Mouse (Mus musculus): ENCODE results near the gene Wdr5. TPM values are rescaled to one million over a fixed set of nuclear protein-coding genes. Genes with fewer than 3 reads are reported as not detected.
"Not testable (repeated sequence)": the region's sequence is repeated elsewhere in the genome, so short reads cannot be mapped to it uniquely, and the experiment has no call there.

Wdr5 gene
- total RNA-seq, 2 experiments from 2014 or later, result 46.1 to 50.4 TPM

DNA sequence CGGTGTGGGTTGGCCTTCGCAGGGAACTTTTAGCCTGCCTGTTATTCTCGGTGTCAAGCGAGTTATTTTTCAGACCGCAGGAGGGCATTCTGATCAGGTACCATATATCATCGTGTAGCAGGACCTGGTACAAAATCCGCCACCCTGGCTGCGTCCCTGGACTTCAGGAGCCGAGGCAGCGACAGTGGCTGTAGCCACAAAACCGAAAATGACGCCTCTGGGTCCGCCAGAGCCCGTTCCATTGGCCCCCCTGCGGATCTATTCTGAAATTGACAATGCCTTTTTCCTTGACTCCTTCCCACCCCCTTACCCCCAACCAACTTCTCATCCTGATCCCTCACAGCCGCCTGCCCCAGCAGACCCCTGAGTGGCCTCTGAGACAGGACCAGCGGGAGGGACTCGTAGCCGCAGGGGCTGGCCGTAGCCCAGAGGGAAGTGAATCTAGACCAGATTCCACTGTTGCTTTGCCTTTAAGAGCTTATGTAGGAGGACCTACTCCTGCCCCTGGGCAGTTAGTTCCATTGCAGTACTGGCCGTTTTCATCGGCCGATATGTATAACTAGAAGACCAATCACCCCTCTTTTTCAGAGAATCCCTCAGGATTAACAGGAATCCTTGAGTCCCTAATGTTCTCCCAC is 18.4 kb upstream of the Wdr5 start:
- no peak for DNase-seq (ENCODE audit: low spot score in 2 of 2)

DNA sequence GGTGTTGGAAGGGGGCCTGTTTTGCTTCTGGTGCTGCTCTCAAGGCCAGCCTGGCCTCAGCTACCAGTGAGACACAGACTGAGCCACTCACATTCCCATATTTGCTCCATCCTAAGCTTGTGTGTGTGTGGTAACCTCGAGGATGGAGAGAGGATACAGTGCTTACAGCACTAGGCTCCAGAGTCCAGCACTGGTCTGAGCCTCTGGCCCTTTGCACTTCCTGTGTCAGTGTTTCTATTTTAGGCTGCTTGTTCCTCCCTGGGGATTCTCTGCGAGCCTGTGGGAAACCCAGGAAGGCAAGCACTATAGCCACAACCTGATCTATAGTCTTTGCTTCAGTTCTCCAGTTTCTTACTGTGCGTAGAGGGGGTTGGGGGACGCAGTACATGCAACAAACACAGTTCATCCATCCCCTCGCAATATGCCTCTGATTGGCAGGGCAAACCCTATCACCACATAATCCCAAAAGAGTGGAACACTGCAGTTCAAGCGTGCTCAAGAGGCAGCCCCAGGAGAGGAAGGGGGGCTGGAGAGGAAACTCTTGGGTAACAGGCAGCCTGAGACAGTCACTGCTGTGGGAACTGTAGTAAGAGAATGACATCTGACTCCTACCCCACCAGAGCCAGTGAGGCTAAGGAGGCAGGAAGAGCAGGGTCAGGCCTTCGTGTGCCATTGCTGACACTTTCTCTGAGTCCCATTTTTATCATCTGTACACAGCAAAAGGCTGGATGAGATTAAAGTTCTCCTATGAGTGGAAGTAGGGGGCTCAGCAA is 10.7 kb upstream of the Wdr5 start:
- no peak for DNase-seq (ENCODE audit: low spot score in 2 of 2)

DNA sequence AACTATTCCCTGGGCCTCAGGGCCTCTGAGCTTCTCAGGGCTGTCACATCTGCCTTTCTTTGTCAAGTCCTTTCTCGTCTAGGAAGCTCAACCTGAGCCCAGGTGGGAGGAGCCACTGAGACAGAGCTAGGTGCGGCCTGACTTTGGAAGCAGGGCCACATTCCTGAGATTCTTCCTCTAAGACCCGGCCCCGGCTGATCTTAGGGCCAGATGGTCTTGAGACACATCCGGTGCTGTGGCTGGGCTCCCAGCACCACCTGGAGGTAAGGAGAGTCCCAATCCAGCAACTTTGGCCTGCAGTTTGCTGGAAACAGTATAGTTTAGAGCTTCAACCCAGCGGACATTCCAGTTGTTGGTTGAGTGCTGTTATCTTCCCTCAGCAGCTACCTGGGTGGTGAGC is 9.4 kb upstream of the Wdr5 start:
- no peak for DNase-seq (ENCODE audit: low spot score in 2 of 2)

- DNase-seq (ENCODE audit: low spot score in 2 of 2), result not testable (repeated sequence)
Measured at GRCm38 (mm10) chr2:27506658-27507057, 8.3 kb upstream of the Wdr5 start.

DNA sequence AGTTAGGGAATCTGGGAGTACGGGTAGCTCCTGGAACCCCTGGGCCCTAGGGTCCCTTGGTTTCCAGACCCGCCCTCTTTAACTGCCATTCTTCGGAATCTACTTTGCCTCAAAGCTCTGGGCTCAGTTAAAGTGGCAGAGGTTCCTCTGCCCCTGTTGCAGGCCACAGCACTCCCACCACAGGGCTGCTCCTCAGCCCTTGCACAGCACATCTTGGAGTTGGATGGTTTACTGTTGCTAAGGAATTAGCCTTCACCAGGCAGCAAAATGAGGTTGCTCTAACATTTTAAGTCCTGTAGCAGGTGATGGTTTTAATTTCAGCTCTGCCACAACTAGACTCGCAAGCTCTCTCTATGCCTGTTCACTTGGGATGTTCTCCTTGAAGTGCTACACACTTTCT is 7.4 kb upstream of the Wdr5 start, which contains the start of gene Brd3:
TSS of gene Brd3 (minus strand) at position 101 of the 400 bp plus-strand sequence.
- DNase-seq (ENCODE audit: low spot score in 2 of 2), result no peak

DNA sequence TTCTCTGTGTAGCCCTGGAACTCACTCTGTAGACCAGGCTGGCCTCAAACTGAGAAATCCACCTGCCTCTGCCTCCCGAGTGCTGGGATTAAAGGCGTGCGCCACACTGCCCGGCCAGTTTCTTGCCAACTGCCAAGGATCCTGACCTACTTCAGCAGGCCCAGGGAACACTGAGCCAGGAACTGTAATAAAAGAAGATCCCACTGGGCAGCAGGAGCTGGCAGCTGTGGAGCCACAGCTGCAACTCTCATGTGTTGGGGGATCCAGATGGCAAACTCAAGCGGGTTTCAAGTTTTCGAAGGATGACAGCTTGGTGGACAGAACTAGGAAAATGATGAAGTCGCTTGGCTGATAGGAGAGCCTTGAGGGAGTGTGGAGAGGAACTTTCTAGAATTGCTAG is 4.3 kb upstream of the Wdr5 start:
- no peak for DNase-seq (ENCODE audit: low spot score in 2 of 2)

DNA sequence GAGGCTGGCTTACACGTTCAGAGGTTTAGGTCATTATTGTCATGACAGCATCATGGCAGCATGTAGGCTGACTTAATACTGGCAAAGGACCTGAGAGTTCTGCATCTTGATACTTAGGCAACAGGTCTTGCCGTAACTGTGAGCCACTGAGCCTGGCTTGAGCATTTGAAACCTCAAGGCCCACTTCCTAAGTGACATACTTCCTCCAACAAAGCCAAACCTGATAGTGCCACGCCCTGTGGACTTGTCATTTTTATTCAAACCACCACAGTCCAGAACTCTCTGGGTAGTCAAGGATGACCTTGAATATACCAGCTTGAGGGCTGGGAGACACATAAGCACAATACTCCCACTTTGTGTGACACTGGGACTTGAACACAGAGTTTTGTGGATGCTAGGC is 2.0 kb upstream of the Wdr5 start:
- no peak for DNase-seq (ENCODE audit: low spot score in 2 of 2)

- no peak for DNase-seq (ENCODE audit: low spot score in 2 of 2)
Measured at GRCm38 (mm10) chr2:27513861-27514260, 1.1 kb upstream of the Wdr5 start.

DNA sequence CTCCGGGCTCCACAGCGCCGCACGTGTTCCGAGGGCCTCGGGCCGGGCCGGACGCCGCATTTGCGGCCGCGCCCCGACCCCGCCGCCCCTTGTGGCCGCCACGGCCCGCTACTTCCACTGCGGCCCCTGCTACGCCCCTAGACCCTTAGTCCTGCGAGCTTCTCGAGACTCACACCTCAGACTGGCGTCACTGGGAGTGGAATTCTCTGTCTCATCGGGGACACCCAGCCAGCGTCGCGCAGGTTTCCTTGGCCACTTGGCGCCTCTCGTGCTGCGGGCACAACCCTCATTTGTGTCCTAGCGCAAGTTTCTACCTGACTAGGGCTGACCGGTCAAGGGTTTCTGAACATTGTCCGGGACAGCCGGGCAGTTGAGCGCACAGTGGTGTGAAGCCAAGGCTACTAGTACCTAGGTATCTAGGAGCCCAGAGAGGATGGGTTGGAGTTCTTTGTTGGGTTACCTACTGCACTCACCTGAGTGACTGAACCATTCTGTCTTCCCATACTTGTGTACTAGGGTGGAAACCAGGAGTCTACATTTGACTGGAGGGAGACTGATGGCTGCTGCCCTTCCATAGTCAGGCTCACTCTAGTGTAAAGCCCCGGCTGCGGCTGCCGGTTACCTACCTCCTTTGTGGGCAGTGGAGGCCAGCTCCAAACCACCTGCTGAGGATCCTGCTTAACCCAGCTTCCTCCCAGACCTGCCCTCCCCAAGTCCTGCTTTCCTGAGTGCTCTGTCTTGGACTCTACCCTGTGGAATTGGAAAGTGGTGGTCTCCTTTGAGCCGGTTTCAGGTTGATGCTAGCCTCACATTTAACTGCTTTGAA is 597 bp downstream of the Wdr5 start:
- peak in 1 of 2 experiments; percentile 14 for DNase-seq (ENCODE audit: low spot score in 2 of 2)

- no peak for DNase-seq (ENCODE audit: low spot score in 2 of 2)
Measured at GRCm38 (mm10) chr2:27516289-27516688, 1.3 kb downstream of the Wdr5 start.

DNA sequence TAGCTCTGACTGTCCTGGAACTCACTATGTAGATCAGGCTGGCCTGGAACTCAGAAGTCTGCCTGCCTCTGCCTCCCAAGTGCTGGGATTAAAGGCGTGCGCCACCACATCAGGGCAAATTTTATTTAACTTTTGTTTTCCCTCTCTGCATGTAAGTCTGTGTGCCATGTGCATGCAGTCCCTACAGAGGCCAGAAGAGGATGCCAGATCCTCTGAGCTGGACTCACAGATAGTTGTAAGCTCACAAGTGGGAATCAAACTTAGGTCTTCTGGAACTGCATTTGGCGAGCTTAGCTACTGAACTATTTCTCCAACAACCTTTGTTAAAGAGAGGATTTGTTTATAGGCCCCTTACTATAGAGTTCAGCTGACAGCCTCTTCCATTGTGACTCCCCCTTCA is 3.3 kb downstream of the Wdr5 start:
- DNase-seq (ENCODE audit: low spot score in 2 of 2), result no peak

DNA sequence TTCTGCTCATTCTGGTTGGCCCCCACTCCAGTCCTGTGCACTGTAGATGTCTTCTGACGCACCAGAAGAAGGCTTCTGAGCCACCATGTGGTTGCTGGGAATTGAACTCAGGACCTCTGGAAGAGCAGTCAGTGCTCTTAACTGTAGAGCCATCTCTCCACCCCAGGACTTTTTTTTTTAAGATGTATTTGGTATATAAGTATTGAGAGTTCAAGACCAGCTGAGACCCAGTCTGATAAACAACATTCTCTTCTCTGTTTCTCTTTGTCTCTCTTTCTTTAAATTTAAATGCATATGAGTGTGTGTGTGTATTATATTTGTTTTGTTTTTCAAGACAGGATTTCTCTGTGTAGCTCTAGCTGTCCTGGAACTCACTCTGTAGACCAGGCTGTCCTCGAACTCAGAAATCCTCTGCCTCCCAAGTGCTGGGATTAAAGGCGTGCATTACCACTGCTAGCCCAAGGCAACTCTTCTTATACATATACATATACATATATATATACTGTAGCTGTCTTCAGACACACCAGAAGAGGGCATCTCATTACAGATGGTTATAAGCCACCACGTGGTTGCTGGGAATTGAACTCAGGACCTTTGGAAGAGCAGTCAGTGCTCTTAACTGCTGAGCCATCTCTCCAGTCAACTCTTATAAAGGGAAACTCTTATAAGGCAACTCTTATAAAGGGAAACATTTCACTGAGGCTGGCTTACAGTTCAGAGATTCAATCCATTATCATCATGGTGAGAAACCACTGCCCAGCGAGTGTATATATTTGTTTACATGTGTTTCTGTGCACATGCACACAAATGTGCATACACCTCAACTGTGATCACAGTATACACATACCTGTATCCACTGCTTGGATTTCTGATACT is 23.7 kb downstream of the Wdr5 start:
- not testable (repeated sequence) for DNase-seq (ENCODE audit: low spot score in 2 of 2)

DNA sequence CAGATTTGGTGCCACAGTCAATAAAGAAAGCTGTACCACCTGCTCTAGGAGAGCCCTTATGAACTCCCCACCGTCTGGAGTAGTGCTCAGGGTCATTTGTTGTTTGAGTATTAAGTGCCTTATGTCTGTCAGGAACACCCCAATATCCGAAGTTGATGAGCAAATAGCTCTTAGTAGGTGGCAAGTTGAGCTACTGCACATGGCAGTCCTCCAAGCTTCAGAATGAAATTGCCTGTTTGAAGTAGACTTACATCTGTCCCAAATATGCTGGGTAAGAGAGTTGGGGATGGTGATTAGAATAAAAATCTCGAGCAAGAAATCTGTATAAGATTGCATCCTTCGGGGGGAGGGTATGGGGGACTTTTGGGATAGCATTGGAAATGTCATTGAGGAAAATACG is 24.4 kb downstream of the Wdr5 start:
- DNase-seq (ENCODE audit: low spot score in 2 of 2), result no peak

DNA sequence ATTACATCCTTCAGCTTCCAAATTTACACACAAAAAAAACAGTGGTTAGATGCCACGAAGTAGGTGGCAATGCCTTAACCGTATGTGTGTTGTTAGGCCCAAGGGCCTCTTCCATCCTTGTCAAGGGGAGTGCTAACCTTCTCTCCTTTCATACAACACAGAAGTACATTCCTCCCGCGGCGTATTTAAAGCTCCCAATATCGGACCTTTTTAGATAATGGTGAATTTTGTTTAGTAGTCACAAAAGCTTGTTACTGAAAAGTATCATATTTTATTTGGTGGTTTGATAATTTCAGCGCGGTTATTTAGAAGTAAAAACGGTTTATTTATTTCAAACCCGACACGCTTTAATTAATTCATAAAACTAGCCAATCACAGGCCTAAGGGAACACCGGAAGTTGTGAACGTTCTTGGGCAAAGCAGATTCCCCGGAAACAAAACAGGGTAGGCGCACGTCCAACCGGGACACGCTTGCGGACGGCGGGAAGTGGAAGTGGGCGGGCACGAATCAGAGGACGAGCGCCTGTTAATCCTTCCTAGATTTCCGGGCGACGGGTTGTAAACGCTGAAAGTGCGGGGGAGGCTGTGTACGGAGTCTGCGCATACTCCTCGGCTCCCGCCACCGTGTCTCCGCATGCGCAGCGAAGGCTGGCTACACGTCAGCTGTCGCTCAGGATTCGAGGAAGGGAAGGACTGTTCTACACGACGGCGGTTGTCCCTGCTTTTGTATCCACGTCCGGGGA is 25.0 kb downstream of the Wdr5 start:
- peak; percentile 79 to 93 for DNase-seq (ENCODE audit: low spot score in 2 of 2)

DNA sequence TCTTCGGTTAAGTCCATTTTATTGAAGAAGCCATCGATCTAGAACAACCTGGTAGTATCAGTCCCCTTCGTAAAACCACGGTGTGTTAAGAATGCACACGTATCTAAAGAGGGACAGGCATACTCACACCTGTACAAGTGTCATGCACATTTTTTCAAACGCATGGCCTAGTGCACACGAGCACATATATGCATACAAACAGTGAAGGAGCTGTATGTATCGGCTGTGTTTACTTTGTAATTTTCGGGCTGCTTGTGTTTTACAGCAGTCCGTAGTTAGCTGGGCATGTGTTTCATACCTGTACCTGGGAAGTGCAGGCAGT is 25.5 kb downstream of the Wdr5 start:
- no peak for DNase-seq (ENCODE audit: low spot score in 2 of 2)

GRCm38 (mm10) chr2:27541225-27541624 is 26.3 kb downstream of the Wdr5 start:
- no peak for DNase-seq (ENCODE audit: low spot score in 2 of 2)

DNA sequence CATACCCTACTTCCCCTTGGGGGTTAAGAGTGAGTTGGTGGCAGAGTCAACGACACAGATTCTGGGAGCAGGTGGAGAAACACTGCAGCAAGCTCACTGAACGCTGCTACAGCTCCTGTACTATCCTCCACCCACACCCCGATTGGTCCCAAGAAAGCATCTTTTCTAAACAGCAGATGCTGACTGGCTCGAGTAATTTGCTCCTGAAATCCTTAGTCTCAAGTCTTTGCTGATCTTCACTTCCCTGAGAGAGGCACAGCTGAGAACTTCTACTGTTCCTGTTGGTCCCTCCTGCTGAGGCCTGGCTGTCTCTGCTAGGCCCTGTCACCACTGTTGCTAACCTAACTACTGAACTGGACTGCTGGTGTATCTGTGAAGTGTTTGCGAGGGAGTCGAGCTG is 29.7 kb downstream of the Wdr5 start:
- DNase-seq (ENCODE audit: low spot score in 2 of 2), result no peak

DNA sequence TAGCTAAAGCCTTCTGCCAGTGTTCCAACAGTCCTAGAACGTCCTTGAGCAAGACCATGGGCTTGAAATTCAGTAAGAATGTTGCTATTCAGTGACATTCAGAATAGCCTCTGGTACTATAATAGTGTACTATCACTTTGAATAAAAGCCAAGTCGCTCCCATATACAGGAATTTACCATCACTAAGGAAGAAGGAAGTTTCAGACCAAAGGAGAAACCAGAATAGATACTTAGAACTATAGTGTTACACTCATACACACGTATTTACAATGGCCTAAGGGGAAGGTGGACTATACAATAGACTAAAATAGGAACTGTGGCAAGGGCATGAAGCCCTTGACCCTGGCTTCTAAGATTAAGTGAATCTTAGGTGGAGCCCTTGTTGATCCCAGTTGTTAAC is 30.6 kb downstream of the Wdr5 start:
- DNase-seq (ENCODE audit: low spot score in 2 of 2), result not testable (repeated sequence)

DNA sequence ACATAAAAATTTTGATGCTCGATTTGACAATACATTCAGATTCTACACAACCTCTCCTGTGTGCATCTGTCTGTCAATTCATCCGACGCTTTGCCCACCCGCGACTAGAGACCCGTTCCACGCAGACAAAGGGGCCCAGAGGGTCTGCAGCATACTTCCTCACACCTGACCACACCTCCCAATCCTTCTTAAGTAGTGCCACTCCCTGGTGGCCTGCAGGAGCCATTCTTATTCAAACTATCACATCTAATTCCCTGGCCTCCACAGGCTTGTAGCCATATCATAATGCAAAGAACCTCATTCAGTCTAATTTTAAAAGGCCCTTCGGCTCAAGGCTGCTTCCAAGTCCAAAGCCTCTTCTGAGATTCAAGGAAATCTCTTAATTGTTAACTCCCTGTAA is 31.1 kb downstream of the Wdr5 start:
- not testable (repeated sequence) for DNase-seq (ENCODE audit: low spot score in 2 of 2)

DNA sequence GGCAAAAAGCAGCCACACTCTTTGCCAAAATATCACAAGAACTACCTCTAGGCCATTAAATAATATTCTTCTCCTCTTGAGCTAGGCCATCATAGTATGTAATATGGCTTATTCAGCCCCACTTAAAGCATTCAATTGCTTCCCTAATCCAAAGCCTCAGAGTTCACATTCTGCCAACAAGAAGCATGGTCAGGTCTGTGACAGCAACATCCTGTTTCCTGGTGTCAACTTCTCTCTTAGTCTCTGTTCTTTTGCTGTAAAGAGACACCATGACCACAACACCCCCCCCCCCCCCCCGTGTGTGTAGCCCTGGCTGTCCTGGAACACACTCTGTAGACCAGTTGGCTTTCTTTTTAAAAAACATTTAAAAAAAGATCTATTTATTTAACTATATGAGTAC is 32.4 kb downstream of the Wdr5 start:
- no peak for DNase-seq (ENCODE audit: low spot score in 2 of 2)

Measured in adrenal gland, postnatal 4 days (tissue).